Mouse (Mus musculus) regulatory T cell (primary cell): ENCODE results near the gene Zfp64.
"Not testable (repeated sequence)": the region's sequence is repeated elsewhere in the genome, so short reads cannot be mapped to it uniquely, and the experiment has no call there.

ENCODE experiments used
- in situ Hi-C: fragments of 300-600 bp; cut with MboI, MseI; formaldehyde crosslinking; loops from one replicate; pipeline ENCODE4 v1.15.1; 2025; ENCODE audit warnings: high pct_unique_total_duplicates

Zfp64 gene

DNA sequence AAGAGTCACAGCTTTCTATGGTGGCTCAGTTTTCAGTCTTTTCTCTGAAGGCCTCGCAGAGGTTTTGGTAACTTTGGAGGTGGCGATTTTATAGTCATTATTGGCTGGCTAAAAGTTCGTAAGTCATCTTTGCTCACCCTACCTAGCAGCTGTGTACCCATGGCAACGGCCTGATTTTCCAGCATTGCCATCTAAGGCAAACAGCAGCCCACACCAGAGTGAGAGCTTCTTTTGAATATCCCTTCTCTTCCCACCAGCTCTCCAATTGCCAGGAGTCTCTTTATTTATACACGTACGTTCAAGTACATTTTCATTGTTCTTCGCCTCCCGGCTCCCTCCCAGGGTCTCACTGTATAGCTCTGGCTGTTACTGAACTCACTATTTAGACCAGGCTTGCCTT is 59.9 kb downstream of the Zfp64 start:
- in situ Hi-C loops = no loop called here

DNA sequence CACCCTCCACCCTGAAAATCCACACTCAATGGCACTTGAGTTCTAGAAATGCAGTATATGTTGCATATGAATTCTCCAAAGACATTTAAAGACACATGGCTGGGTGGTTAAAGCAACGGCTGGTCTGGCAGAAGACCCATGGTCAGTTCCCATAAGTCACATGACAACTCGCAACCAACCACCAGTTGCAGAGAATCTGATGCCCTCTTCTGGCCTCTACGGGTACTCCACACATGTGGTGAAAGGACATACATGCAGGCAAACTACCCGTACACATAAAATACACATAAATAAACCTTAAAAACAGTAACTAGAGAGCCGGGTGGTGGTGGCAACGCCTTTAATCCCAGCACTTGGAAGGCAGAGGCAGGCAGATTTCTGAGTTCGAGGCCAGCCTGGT is 60.6 kb downstream of the Zfp64 start:
- in situ Hi-C loops = no loop called here

DNA sequence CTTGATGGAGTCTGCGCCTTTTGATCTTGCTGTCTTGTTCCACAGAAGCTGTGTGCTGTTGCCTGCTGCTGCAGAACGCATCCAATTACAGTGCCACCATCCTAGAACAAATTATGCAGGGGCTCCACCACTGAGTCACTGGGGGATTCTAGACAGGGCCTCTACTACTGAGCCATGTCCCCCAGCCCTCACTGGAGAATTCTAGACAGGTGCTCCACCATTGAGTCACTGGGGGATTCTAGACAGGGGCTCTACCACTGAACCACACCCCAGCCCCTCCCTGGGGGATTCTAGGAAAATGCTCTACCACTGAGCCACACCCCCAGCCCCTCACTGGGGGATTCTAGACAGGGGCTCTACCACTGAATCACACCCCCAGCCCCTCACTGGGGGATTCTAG is 63.3 kb downstream of the Zfp64 start:
- in situ Hi-C loops = no loop called here

DNA sequence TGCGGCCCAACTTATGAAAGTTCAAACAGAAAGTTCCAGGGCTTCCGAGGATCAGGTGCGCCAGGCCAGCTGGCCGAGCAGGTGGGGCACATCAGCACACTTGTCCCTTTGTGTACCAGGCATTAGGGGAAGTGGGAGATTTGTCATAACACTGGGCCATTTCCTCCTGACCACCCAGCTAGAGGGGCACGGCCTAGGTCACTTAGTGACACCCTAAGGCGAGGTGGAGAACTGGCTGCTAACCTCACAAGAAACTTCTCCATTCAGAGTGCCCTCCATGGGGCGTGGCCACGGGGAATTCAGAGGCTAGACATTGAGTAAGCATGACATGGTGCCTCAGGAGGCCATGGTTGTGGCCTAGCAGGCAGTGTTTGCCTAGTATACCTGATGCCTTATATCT is 70.7 kb downstream of the Zfp64 start:
- in situ Hi-C loops = no loop called here

DNA sequence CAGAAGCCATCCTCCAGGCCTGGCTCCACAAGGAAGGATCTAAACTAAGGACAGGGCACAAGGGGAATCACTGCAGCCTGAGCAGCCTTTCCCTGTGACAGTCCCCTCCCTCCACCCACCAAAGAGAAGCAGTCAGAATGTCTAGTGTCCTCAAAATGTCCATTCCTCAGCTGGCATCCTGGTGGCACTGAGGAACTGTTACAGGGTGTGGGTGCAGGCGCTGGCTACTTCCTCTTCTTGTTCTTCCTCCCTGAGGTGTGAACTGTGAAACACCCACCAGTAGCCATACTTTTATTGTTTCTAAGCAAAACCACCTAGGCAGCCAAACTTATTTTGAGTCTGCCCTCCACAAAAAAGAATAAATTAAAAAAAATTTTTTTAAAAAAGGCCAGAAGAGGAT is 72.4 kb downstream of the Zfp64 start:
- in situ Hi-C loops = no loop called here

DNA sequence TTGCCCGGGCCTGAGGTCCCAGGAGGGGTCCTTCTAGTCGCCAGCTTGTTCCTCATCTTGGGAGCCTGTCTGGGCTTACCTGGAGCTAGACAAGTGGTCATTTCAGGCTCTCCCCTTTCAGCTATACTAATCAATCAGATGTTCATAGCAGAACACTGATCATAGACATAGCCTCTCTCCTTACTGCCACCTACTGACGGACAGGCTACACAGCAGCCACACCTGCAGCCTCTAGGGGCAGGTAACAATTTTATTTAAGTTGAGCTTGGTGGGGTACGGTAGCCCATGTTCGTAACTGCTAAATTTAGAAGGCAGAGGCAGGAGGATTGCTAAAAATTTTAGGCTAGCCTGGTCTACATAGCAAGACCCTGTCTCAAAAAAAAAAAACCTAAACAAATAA is 73.5 kb downstream of the Zfp64 start:
- in situ Hi-C loops = no loop called here

DNA sequence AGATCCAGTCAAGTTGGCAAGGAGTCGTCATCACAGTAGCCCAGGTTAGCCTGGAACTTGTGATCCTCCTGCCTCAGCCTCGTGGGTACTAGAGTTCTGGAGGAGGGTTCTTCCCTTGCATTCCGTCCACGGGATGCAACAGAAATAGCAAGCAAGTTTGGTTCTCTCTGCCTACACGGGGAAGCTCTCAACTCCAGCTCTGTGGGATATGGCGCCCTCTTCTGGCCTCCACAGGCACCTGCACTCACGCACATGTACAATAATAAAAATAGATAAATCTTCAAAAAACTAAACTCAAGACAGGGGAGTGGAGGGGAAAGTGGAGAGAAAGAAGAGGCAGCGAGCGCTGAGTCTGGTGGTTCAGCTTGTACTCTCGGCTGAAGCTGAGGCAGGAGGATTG is 75.8 kb downstream of the Zfp64 start:
- in situ Hi-C loops = no loop called here

DNA sequence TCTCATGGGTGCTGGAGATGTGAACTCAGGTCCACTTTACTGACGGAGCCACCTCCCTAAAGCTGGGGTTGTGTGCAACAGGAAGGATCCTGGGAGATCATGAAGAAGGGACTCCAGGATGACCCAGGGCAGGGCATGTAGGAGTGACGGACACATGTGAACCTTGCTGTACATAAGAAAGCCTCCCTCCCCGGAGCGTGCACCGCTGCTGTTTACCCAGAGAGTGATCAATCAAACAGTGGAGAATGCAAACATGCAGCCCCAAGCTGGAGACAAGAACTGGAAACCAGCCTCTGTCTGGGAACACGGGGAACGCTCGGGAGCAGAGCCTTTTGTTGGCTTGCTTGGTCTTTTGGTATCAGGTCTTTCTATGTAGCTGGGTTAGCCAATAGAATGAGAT is 76.7 kb downstream of the Zfp64 start:
- in situ Hi-C loops = no loop called here

DNA sequence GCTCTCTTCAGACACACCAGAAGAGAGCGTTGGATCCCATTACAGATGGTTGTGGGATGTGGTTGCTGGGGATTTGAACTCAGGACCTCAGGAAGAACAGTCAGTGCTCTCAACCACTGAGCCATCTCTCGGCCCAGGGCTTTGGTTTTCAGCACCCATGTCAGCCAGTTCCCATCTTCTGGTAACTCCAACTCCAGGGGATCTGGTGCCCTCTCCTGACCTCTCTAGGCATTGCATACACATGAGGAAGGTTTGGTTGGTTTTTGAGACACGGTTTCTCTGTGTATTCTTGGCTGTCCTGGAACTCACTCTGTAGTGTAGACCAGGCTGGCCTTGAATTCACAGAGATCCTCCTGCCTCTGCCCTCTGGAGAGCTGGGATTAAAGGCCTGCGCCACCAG is 77.2 kb downstream of the Zfp64 start:
- in situ Hi-C loops = no loop called here

DNA sequence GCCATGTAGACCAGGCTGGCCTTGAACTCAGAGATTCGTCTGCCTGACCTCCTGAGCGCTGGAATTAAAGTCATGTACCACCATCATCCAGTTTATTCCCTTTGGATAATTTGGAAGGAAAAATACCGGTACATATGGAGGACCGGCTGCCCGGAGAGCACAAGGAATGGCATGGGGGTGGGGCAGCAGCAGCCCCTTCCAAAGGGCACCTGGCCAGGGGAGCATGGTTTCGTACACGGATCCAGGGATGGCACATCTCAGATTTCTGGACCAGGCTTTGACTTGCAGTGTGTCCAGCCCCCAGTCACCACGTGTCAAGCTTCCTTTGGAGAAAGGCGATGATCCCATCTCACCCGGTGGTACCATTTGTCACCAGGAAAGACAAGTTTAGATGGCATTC is 78.8 kb downstream of the Zfp64 start:
- in situ Hi-C loops = no loop called here

DNA sequence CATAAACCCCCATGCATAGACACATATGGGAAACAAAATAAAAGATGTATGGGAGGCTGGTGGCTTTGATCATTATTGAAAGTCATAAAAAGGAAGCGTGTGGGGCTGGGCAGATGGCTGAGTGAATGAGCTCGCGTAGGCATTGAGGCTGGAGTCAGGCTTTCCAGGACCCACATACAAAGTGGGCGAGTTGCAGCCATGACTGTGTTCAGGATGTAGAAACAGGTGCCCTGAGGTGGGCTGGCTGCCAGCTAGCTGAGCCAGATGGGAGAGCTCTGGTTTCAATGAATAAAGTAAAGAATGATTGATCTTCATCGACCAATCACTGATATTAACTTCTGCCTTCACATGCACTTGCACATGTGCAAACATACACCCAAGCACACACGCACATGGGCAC is 80.9 kb downstream of the Zfp64 start:
- in situ Hi-C loops = no loop called here

DNA sequence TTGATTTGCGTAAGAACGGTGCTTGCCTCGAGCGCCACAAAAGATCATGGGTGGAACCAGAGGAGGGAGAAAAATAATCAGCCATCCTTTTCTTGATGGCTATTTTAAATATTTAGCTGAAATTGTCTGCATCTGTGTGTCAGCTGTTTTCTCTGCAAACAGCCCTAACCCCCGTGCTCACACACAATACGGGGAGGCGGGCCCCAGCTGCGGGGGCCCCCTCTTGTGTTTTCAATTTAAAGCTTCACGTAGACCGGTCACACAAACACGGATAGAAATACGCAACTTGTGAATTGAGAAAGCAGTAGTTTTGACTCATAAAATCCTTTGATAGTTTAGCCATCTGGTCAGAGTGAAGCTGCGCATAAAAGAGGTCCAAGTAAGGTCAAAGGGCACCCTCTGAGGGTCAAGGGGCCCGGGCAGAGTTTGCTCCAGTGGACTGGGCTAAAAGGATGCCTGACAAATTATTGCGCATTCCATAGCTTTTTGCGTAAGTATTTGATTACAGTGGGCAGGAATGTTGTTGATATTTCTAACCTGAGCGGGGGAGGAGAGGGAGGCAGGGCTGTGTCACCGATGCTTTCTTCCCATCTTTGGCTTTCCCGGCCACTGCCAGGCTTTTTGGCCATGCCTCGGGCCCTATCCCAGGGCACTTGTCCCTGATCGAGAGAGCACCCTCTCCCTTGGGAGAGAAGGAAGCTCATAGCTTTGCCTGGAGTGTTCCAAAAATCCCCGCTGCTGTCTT is 83.4 kb downstream of the Zfp64 start:
- in situ Hi-C loops = no loop called here

DNA sequence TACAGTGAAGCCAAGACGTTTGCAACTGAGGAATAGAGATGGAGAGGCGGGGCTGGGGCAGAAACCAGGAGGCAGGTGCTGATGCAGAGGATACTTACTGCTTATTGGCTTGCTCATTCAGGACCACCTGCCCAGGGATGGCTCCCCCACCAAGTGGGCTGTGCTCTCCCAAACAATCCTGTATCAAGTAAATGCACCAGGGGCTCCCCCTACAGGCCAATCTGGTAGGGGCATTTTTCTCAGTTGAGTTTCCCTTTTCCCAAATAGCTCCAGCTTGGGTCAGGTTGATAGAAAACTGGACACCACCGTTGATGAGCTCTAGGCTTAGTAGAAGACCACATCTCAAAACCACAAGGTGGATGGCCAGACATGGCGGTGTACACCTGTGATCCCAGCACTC is 84.9 kb downstream of the Zfp64 start:
- in situ Hi-C loops = no loop called here

DNA sequence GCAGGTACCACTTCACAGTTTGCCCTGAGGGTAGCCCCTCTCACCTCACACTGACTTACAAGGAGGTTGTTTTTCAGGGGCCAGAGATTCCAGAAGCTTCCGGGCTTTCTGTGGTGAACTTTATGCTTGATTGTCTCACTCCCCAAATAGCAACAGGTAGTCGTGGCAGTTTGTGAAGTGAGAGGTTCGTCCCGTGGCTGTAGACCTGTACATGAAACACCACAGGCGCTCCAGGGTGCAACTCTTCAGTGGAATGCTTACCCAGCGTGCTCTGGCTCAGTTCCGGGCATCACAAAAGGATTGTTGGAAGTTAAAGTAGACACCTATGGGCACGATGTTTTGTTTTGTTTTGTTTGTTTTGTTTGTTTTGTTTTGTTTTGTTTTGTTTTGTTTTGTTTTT is 88.4 kb downstream of the Zfp64 start:
- in situ Hi-C loops = no loop called here

DNA sequence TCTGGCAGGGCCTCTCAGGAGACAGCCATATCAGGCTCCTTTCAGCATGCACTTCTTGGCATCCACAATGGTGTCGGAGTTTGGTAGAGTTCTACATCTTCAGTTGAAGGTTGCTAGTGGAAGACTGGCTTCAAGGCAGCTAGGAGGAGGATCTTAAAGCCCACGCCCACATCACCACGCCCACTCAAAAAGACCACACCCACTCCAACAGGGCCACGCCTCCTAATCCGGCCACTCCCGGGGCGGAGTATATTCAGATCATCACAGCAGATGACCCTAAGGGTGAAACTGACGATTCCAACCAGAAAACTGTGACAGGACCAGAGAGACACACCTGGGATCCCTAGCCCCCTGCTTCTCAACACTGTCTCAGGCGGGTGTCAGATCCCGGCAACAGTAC is 89.0 kb downstream of the Zfp64 start:
- in situ Hi-C loops = no loop called here

DNA sequence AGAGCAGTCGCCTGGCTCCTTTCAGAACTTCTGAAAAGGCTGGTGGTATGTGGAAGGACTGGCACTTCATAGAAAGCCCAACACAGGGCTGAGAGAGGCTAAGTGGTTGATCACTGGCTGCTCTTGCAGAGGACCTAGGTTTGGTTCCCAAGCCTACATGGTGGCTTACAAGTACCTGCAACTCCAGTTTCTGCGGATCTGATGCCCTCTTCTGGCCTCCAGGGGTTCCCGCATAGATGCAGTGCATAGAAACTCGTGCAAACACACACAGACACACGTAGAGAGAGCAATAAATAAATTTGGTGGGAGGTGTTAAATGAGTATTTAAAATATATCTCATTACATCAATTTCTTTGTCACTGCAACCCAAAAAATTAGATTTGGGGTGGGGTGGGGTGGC is 90.5 kb downstream of the Zfp64 start:
- in situ Hi-C loops = no loop called here

DNA sequence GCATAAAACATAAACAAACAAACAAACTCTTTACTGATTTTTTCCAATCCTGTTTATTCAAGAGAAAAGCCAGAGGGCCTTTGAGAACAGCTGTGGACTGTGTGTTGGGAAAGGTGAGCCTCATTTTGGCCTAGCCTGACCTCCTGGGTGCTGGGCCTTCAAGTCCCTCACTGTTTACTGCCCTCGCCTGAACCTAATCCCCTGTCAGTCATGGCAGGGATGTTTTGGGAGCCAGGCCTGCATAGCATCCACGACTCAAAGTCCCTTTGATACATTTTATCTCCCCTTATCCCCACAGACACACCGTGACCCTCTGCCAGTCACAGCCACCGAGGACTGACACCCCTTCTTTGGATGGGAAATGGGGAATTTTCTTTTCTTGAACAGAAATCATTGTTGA is 92.7 kb downstream of the Zfp64 start:
- in situ Hi-C loops = no loop called here

DNA sequence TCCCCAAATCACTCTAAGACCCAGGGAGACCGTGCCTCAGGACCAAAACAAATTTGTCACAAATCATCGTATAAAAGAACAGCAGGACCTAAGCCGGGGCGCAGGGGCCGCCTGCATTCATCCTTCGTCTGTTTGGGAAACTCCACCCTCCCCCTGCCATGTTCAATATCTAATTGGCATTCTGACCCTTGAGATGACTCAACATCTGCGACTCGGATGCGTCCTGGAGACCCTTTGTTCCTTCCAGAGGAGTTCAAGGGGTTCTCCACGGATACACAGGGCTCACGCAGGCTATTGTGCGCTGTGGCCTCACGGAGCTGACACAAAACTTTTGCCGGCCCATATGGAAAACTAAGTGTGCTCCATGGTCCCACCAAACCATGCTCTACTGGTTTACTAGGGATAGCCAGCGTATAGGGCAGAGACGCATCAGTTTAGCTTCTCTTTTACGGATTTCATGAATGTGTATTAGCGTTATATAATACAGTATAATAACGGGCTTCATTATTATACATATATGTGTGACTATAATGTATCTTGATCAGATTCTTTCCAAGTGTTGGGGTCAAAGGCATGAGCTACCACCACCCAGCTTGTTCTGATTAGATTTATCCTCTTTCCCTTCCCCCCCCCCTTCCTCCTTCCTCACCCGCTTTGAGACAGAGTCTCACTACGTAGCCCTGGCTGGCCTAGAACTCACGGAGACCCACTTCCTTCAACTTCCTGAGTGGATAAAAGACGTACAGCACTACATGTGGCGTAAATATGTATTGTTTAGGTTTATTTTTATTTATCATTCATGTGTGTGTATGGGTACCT is 94.3 kb downstream of the Zfp64 start:
- in situ Hi-C loops = no loop called here

DNA sequence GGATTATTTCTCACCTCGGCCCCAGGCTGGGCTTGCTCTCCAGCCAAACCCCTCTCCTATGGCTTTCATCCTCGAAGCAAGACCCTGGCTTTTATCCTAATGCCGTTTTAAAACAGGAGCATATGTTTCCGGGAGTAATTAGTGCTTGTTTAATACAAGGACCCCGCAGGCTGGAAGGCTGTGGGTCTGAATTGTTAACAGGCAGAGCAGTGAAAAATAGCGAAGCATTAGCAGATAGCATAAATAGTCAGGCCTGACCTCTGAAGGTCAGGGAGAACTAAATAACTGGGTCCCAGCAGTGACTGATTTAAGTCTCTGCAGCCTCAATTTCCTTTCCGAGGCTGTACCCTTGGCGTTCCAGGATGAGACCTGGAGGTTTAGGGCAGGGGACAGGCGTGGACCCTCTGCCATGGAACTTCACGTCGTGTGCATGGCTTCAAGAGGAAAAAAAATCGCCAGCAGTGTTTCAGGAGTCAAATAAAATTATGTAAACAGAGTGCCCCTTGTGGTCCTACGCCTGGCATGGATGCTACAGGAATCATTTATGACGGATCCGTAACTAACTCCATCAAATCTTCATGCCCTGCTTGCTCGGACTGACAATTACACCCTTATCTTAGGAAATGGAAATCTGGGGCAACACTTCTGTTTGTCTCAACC is 95.2 kb downstream of the Zfp64 start:
- in situ Hi-C loops = no loop called here

DNA sequence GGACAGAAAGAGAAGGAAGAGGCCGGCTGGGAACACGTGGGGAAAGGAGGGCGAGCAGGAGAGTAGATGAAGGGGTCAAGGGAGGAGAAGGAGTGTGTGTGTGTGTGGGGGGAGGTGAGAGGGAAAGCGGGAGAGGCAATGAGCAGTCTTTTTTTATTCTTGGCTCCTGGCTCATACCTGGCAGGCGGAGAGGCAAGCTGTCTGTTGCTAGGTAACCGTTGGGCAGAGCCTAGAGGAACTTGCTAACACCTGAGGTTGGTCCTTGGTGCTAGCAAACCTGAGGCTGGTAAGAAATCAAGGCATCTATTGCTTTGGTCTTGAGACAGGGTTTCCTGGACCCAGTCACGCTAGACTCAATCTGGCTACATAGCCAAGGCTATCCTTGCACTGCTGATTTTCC is 98.7 kb downstream of the Zfp64 start:
- in situ Hi-C loops = no loop called here

DNA sequence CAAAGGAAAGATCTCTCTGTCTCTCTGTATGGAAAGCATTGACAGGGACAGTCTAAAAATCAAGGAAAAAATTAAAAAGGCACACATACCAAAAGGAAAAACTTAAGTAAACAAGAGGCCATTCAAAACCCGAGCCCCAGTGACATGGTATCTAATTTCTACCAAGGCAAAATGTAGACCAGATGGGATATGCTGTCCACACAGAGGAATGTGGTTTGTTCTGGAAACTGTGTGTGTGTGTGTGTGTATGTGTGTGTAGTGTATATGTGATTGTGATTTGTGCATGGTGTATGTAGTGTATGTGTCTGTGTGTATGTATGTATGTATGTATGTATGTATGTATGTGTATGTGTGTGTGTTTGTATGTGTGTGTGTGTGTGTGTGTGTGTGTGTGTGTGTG is 100.6 kb downstream of the Zfp64 start:
- in situ Hi-C loops = no loop called here

DNA sequence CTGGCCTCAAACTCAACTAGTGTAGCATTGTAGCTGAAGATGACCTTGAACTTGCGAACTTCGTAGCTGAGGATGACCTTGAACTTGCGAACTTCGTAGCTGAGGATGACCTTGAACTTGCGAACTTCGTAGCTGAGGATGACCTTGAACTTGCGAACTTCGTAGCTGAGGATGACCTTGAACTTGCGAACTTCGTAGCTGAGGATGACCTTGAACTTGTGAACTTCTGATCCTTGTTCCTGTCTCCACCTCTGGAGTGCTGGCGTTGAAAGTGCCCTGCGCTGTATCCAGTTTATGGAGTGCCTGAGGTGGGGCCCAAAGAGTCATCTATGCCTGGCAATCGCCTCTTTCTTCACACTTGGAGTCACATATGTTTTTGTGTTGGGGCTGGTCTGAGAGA is 101.5 kb downstream of the Zfp64 start:
- in situ Hi-C loops = not testable (repeated sequence)

DNA sequence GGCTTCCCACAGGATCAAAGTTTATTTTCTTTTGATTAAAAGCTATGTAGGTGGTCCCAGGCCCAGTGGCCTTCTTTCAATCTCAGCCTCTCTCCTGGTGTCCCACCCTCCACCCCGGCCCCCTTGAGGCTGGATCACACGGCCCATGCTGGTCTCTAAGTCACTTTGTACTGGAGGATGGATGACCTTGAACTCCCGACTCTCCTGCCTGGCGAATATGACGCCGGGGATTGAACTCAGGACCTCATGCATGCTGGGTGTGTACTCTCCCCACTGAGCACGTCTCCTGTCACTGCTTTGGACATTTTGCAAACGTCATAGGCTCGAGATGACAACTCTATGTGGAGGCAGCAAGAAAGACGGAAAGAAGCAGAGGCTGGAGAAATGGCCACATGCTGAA is 103.8 kb downstream of the Zfp64 start:
- in situ Hi-C loops = no loop called here
